Mouse (Mus musculus) embryo, embryonic 9.5 days (tissue): ENCODE data around the gene Gm44805.
"Not testable (repeated sequence)": the region's sequence is repeated elsewhere in the genome, so short reads cannot be mapped to it uniquely, and the experiment has no call there.

Source experiments
- DNase-seq: peaks from one replicate; pipeline ENCODE4 v3.0.0-alpha.2; 2017; ENCODE audit errors: extremely low spot score

Gene Gm44805

DNA sequence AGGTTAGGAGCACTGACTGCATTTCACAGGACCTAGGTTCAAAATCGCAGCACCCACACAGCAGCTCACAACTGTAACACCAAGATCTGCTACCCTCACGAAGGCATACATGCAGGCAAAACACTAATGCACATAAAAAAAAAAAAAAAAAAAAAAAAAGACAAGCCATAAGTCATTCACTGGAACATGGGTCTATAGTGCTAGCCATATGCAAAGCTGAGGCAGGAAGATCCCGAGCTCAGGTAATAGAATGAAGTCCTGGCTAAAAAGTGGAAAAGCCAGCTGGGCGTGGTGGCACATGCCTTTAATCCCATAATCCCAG is 18.6 kb upstream of the Gm44805 start:
- DNase-seq: no peak

DNA sequence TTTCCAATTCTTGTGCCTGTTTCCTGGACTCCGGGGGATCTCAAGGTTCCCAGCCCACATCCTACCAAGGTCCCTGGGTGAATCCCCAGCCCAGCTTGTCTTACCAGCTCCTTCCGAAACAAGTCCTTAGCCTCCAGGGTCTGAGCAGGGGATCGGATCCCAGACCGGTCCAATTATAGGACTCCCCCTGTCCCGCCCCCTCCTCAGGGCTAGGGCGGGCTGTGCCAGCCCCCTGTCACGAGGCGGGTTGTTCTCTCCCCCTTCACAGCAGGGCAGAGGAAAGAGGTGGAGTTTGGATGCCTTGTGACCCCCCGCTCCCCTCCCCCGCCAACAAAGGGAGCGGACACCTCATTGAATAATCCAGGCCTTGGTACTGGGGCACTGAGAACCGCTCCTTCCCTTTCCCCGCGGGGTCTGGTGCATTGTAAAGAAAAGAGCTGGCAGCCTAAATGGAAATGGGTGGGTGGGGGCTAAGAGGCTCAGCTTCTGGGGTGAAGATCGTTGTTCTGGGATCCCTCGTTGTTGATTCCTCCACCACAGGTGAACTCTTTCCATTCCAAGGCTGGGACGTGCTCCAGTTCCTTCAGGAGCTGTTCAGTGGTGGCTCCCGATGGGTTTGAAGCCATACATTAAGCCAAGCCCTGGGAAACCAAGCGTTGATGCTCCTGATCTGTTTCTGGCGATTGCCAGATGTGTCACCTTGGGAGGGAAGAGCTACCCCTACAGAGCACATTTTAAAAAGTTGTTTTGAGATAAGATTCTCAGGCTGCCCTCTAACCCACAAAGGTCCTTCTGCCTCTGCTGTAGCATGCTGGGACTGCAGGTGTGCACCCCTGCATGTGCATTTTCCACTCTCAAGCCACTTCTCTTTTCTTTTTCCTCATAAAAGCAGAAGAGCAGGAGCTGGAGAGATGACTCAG is 17.9 kb upstream of the Gm44805 start, which contains the start of gene Apoe:
Gene Apoe (minus strand): TSS at position 282 of the 920 bp plus-strand sequence.
- DNase-seq: peak; percentile 69

DNA sequence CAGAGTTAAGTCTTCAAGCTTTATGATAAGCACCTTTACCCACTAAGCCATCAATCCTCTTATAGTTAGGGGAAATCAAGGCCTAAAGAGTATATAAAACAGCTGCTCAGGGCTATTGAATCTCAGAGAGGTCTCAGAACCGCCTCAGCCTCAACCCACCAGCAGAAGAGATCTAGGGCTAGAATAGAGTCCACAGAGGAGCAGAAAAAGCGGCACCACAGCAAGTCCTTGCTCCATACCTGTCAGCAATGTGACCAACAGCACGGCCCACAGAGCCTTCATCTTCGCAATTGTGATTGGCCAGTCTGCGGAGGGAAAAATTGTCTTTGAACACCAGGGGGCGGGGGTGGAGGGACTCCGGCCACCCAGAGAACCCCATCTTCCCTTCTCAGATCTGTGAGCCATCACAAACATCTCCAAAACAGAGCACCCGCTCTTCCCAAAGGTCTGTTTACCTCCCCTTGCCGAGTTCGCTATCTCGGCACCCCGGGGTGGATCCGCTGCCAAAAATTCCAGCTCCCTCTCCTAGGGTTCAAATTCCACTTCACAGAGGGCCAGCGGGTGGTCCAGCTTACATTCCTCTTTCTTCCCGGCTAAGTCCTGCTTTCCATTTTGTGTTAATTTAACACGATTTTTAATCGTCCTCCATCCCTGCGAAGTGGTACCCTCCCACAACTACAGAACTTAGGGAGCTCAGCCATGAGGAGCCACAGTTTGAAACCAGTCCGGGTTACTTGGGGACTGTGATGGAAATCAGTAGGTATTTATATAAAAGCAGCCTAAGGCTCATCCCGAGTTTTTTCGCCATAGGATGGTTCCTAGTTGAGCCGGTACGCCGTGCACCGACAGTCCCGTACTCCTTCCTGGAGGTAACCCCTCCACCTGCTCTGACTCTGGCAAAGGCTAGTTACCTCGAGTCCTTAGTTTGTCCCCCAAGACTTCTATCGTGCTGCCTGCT is 17.0 kb upstream of the Gm44805 start:
- peak; percentile 55 for DNase-seq

DNA sequence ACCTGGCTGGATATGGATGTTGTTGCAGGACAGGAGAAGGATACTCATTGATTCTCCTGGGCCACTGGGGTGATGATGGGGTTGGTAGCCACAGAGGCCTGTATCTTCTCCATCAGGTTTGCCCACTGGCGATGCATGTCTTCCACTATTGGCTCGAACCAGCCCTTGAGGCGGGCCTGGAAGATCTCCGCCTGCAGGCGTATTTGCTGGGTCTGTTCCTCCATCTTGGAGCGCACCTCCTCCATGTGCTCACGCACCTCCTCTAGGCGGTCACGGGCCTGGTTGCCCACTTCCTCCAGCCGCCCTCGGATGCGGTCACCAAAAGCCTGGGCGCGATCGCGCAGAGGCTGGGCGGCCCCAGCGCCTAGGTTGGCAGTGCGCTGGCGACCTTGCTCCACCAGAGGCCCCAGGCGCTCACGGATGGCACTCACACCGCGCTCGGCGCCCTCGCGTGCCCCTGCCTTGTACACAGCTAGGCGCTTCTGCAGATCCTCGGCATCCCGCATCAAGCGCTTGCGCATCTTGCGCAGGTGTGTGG is 15.2 kb upstream of the Gm44805 start:
- no peak for DNase-seq

DNA sequence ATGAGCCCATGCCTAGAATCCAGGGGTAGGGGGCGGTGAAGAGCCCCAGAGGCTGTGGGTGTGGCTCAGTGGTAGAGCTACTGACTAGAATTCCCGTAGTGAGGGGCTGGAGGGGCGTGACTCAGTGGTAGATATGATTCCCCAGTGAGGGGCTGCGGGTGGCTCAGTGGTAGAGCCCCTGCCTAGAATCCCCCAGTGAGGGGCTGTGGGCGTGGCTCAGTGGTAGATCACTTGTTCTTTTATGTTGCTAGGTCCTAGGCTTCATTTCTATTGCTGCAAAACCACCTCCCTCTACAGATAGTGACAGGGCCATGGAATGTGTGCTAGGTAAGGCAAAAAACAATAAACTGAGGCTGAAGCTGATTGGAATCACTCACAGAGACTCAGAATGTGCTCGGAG is 14.7 kb upstream of the Gm44805 start:
- DNase-seq: no peak

DNA sequence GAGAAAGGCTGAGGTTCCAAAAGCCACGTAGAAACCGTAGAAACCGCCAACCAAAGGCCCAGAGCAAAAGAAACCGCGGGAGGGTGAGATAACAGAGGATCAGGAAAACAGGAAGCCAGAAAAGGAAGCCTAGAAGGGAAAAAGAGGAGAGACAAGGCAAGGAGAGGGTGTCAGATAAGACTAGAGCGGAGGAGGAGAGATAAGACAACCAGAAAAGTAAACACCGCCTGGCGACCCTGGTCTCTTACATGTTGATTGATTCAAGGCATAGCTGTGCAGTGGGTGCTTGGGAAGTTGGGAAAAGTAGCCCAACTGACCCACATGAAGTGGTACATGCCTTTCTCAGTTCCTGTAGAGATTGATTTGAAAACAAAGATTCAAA is 14.0 kb upstream of the Gm44805 start:
- DNase-seq: no peak

DNA sequence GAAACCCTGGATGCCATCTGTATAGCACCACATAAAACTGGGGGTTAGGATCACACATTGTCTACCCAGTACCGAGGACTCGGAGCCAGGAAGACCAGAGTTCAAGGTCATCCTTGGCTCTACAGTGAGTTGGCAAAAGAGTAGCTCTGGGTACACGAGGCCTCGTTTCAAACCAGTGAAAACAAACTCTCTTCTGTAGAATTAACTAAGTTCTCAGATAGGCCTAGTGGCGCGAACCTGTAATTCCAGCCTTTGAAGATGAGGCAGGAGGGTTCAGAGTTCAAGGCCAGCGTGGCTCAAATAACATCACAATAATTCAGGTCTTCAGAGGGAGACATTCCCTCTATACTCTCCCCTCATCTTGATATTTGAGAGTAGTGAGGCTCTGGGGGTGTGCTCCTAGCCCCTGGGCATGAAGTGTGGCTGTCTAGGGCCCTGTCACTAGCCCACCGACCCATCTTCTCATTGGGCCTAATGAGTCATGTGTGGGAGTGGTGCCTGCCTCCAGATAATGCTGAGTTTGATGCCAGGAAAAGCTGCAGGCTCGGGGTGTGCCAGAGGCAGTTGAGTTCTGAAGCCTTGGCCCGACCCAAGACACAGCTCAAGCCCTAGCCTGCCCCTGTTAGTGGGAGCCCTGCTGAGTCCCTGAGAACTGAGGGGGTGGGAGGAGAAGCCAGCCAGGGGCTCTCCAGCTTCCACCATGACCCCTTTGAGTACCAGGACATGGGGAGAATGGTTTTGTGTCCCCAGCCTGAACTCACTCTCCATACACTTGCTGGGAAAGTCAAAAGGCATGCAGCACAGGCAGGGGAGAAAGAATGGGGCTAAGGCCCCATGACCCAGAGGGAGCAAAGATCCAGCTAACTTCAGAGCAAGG is 13.4 kb upstream of the Gm44805 start:
- DNase-seq: no peak

DNA sequence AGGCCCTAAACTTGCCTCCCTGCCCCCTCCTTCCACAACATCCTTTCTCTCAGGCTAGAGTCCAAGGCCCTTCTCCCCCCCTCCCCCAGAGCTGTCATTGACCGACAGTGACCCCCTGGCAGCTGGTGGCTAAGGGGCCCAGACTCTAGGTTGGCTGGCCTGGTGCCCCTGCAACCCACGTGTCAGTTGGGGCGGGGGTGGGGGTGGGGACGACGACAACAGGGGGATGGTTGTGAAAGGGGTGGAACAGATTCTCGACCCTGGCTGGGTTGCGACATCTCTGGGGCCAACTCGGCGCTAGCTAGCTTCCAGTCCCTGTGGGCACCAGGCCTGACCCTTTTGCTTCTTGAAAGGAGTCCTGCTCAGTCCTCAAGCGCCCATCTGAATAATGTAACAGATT is 12.2 kb upstream of the Gm44805 start:
- DNase-seq: no peak

DNA sequence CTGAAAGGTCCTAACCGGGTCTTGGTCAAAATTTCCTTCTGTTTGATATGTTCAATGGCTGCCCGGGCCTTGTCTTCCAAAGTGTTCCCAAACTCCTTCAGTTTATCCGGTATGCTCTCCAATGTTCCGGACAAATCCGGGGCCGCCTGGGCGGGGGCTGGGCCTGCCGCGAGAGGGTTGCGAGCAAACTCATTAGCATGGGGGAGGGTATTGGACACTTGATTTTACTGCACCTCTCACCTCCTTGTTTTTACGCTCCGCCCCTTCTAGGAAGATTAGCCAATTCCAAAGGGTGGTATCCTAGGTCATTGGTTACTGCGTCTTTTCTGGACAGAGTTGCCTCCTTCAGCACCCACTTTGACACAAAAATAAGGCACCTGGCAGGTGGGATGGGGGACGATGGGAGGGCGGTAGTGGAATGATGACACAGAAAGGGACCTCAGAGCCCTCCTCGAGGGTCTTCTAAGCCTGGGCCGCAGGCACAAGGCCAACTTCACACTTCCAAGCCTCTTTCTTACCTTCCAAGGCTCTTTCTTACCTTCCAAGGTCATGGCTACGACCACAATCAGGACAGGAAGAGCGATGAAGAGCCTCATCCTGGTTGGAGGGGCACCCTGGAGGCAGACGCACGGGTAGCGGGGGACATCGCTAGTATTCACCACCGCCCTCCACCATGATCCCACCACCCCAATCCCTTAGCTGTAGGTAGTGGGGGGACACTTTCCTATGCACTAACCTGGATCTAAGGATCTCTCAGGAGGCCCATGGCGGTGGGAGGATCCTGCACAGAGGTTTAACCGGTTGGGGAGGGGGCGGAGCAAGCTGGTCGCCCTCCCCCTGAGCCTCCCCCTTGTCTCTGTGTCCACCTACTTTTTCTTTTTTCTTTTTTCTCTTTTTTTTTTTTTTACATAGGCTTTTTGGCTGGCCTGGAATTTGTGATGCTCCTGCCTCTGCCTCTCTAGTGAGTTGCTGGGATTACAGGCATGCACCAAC is 10.9 kb upstream of the Gm44805 start, which contains the start of gene Apoc1:
Gene Apoc1 (minus strand): TSS at position 788 of the 993 bp plus-strand sequence.
- DNase-seq: no peak

DNA sequence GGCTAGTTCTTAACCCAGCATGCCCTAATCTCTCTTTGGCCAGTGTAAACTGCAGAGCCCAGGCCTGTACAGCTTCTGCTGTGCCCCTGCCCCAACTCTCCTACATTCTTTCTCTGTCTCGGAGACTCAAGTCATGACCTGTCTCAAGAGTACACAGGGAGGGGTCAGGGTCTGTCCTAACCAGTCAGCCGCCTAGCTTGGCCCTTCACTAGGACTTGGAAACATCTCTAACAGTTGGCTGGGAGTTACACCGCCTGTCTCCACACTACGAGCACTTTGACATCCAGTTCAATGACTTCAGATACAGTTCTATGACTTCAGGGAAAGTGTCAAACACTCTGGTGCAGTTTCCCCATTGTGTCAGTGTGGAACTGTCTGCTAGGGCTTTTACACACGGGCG is 10.2 kb upstream of the Gm44805 start:
- DNase-seq: no peak

DNA sequence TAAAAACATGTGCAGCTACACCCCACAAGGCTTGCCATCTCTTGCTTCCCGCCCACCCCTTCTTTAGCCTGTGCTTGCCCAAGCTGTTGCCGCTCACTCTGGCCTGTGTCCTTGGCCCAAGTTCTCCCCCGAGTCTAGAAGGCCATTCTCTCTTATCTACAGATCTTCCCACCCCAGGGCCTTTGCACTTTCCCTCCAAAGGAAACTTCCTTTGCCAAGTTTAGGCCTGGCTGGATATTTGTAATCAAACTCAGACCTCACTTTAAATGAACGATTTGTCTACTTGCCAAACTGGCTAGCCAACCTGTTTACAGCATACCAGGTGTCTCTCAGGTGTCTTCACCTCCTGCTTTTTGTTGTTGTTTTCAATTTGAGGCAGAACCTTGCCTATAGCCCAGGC is 9.6 kb upstream of the Gm44805 start:
- no peak for DNase-seq

DNA sequence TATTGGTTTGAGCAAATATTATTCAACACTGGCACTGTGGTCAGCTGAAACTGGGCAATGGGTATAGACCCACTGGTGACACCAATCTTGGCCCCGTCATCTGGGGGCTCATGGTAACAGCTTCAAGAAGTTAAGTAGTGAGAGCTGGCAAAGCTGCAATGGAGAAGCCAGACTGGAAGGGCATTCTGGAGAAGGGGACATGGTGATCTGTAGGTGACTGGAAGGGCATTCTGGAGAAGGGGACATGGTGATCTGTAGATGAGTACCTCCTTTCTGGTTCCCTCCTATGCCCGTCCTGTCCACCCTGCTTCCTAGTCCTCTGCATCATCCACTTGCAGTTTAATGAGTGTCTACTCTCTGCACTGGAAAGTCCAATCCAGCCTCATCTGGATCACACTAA is 7.4 kb upstream of the Gm44805 start:
- DNase-seq: no peak

DNA sequence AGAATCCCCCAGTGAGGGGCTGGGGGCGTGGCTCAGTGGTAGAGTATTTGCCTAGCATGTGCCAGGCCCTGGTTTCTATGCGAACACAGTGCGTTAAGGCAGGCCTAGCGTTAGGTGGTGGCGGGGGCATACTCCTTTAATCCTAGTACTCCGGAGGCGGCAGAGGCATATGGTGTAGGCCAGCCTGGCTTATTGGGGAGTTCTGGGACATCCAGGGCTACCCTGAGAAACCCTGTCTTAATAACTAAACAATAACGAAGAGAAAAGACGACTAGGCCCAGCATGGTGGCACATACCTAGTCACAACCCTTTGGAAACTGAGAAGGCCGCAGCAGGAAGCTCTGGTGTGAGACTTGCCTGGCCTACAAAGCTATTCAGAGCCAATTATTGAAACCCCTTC is 6.9 kb upstream of the Gm44805 start:
- DNase-seq: no peak

DNA sequence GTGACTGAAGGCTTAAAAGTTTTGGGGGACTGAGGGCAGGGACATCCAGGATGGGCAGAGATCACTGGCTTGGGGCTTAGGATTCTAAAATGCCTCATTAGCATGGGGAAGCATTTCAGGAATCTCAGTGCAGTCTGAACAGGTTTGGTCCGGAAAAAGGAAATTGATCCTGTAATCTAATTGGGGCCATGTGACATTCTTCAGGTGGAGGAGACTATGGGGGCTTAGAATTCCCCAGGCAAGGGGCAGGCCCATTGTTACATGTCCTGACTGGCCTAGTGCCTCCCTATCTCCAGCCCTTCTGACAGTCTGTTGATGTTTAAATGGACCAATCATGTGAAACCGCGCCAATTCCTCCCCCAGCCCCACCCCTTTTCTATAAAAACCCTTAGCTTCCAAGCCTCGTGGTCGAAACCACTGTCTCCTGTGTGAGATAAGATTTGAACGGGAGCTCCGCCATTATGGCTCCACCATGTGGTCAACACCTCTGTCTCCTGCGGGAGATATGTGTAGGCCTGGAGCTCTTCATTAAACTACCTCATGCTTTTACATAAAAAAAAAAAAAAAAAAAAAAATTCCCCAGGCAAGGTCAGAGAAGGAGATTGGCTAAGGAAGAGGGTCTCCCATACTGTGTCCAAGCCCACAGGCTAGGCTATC is 5.8 kb upstream of the Gm44805 start:
- DNase-seq: not testable (repeated sequence)

DNA sequence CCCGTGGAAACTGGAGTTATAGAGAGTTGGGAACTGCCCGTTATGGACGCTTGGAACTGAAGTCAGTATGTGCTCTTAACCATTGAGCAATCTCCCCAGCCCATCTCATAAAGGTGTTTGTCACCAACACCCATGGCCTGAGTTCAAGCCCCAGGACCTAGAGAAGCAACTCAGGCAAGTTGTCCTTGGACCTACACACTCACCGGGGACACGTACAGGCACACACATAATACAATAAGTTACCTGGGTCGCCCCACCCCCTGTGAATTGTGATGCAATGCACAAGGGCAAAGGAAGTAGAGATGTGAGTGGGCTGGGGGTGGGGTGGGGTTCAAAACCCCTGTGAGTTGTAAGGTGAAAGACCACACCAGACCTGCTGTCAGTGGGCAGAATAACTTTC is 5.3 kb upstream of the Gm44805 start:
- no peak for DNase-seq

DNA sequence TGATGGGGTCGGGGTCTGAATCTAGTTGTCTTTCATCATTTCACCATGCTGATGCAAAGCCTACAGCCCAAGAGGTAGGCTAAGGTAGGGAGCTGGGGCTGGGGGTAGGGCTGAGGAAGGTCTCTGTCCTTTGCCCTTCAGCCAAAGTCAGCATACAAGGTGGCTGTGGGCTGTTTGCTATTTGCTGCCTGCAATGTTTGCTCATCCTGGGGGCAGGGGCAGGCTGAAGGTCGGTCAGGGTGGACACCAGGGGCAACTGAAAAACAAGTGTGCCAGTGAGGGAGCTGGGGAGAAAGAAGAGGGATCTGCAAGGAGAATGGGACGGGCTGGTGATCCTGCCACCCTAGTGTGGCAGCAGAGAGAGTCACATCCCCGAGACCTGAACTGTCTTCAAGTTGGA is 4.2 kb upstream of the Gm44805 start:
- DNase-seq: no peak

DNA sequence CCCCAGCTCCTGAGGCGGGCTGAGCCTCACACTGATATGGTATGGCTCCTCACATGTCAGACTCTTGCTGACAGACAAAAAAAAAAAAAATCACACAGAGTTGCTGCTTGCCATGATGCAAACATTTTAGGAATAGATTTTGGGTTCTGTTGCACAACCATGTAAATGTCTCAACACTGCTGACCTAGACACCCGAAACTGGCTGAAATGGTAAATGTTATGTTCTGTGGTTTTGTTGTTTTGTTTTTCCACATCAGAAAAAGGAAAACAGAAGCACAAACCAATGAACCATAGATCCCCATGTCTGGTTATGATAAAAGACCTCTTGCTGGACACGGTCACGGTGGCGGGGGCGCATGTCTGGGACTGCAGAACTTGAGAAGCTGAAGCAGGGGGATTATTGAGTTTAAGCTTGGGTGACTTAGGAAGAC is 2.6 kb upstream of the Gm44805 start:
- DNase-seq: no peak

DNA sequence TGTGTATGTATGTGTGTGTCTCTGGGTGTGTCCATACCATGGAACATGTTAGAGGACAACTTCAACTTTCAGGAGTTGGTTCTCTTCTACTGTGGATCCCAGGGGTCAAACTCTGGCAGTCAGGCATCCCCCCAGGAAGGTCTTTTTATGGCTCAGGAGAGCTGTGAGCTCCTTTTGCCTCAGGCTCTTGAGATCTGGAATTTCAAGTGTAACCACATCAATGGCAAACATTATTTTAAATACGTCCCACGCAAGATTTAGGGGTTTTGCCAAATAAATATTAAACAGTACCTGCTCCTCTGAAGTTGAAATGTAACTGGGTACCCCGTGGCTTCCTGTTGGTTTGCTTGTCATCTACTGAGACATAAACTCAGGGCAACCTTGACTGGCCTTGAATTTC is 1.8 kb upstream of the Gm44805 start:
- DNase-seq: no peak

DNA sequence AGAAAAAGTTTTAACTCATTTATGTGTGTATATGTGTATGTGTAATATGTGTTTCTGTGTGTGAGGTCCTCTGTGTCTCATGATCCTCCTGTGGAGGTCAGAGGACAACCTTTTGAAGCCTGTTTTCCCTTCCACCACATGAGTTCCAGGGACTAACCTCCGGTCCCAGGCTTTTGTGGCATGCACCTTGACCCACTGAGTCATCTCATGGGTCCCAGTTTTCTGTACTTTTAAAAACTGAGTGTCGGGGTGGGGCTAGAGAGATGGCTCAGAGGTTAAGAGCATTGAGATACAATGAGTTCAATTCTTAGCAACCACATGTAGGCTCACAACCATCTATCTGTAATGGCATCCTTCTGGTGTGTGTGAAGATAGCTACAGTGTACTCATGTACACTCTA is 521 bp downstream of the Gm44805 start:
- no peak for DNase-seq

DNA sequence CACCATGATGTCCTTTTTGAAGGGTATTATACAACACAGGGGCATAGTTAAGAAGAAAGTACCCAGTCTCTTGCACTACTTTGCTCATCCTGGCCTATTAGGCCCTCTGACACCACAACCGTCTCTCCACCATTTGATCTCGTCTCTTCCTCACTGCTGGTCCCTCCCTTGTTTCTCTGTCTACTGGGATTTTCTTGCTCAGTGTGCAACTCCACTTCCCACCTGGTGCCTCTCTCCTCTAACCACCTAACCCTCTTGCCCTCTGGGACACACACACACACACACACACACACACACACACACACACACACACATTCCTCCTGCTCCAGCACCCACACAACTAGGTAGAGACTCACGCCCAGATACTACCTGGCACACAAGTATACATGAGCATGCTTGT is 2.3 kb downstream of the Gm44805 start:
- no peak for DNase-seq
